Mouse (Mus musculus) heart, adult 10 weeks (tissue): ENCODE results near the gene Rel. TPM values are rescaled to one million over a fixed set of nuclear protein-coding genes. Genes with fewer than 3 reads are reported as not detected.

Experiments used
- polyA plus RNA-seq: library from polyadenylated mRNA; stranded (reverse); fragments of 350-450 nt; fragmentation: Illumina TruSeq; extraction: RNeasy Lipid Tissue Mini Kit (QIAGEN cat#74804); gene quantifications from one replicate; pipeline ENCODE4 v1.2.3, GENCODE M21; 2014; ENCODE audit warnings: low read depth, low replicate concordance

The Rel gene
- polyA plus RNA-seq: 6.3 TPM

DNA sequence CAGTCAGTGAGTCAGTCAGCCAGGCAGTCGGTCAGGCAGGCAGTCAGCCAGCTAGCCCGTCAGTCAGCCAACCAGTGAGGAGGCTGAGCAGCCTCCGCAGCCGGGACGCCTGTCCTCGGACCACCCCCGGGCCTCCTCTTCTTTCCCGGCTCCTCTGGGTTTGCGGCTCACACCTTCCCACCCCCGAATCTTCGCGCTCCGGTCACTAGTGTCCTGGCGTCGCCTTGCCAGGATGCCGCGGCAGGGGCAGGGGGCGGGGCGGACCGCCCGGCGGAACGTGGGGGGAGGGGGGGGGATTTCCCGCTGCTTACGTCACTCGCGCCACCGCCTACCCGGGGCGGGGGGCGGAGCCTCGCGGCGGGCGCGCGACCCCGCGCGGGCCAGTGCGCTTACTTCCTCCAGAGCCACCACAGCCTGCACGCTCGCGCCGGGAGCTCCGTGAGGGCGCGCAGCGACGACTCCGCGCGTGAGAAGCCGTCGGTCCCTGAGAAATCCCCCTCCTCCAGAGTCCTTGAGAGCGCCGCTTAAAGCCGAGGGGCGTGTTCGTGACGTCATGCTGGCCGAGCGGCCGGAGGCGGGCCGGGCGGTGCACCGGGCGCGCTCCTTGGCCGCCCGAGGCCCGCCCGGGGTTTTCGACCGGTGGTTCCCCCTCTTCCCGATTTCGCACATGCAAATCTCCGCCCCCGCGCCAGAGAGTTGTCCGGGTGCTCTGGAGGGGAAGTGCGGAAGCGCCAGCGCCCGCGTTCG, at the start of gene Rel:
Gene Rel, minus strand, starts transcription at position 211 of the 747 bp plus-strand sequence.

Other genes with a start within 250 kb of the Rel start
- not detected for gene 1700093K21Rik, start 249.8 kb downstream of the Rel start, polyA plus RNA-seq
- 8.7 TPM for gene 0610010F05Rik, start 137.3 kb downstream of the Rel start, polyA plus RNA-seq
- 9.3 TPM for gene Pus10, start 105.3 kb downstream of the Rel start, polyA plus RNA-seq
- 19.7 TPM for gene Pex13, start 105.0 kb downstream of the Rel start, polyA plus RNA-seq
- 7.5 TPM for gene Papolg, start 124.3 kb upstream of the Rel start, polyA plus RNA-seq